Mouse (Mus musculus) thymus, postnatal 4 days (tissue): ENCODE measurements at regions not wholly inside any gene's neighbourhood (a gene's known extent, or its start where the extent isn't known, plus 50 kb on each side); places are given as distances from the start of the nearest gene placed in this dataset.

ENCODE experiments used
- DNase-seq: peaks from one replicate; pipeline ENCODE4 v3.0.0; 2021

- no peak for DNase-seq
These were observed 1650.7 kb upstream of the Tenm2 start for GRCm38 (mm10) chr11:38886466-38886865.

GRCm38 (mm10) chr11:38861622-38862345 is 1626.0 kb upstream of the Tenm2 start:
- DNase-seq = no peak

- DNase-seq = no peak
These were observed 1620.9 kb upstream of the Tenm2 start for GRCm38 (mm10) chr11:38856645-38857044.

- DNase-seq = no peak
These were observed 1593.4 kb upstream of the Tenm2 start for GRCm38 (mm10) chr11:38829148-38829547.

- no peak for DNase-seq
These were observed 1592.6 kb upstream of the Tenm2 start for GRCm38 (mm10) chr11:38828375-38828774.

- DNase-seq = no peak
These were observed 1589.5 kb upstream of the Tenm2 start for GRCm38 (mm10) chr11:38825172-38825753.

GRCm38 (mm10) chr11:38818141-38818540 is 1582.4 kb upstream of the Tenm2 start:
- DNase-seq = no peak

GRCm38 (mm10) chr11:38783548-38783947 is 1547.8 kb upstream of the Tenm2 start:
- DNase-seq = no peak

- no peak for DNase-seq
These were observed 1543.8 kb upstream of the Tenm2 start for GRCm38 (mm10) chr11:38779585-38779984.

- DNase-seq = no peak
These were observed 1526.5 kb upstream of the Tenm2 start for GRCm38 (mm10) chr11:38762241-38762640.

- peak; percentile 7 for DNase-seq
These were observed 1511.8 kb upstream of the Tenm2 start for GRCm38 (mm10) chr11:38747549-38747948.

- DNase-seq = no peak
These were observed 1493.3 kb upstream of the Tenm2 start for GRCm38 (mm10) chr11:38729101-38729500.

- DNase-seq = no peak
These were observed 1479.9 kb upstream of the Tenm2 start for GRCm38 (mm10) chr11:38715697-38716096.

GRCm38 (mm10) chr11:38681264-38681663 is 1445.5 kb upstream of the Tenm2 start:
- no peak for DNase-seq

- DNase-seq = no peak
These were observed 1437.7 kb upstream of the Tenm2 start for GRCm38 (mm10) chr11:38673367-38674056.
